Mouse (Mus musculus) embryonic facial prominence, embryonic 13.5 days (tissue): ENCODE data around the gene Smbd1. TPM values are rescaled to one million over a fixed set of nuclear protein-coding genes. Genes with fewer than 3 reads are reported as not detected.

Experiments used
- ATAC-seq: fragments of 200-750 bp; cut with Nextera tagmentation; 2 replicates; pipeline ENCODE4 v1.8.0; 2017; ENCODE audit warnings: low read depth; ENCODE audit not compliant: insufficient number of reproducible peaks, insufficient read depth, low FRiP score, low TSS enrichment
- H3K27ac ChIP-seq: fragments of 300-500 bp; sonication (generic); 2 replicates; pipeline ENCODE4 v1.5.1; 2015; ENCODE audit warnings: moderate library complexity, mild to moderate bottlenecking, inconsistent platforms
- H3K27me3 ChIP-seq: fragments of 300-500 bp; sonication (generic); 2 replicates; pipeline ENCODE4 v1.6.1; 2015; ENCODE audit warnings: mild to moderate bottlenecking, inconsistent platforms
- H3K36me3 ChIP-seq: fragments of 300-500 bp; sonication (generic); 2 replicates; pipeline ENCODE4 v1.6.1; 2015; ENCODE audit warnings: mild to moderate bottlenecking, inconsistent platforms
- H3K4me1 ChIP-seq: fragments of 300-500 bp; sonication (generic); 2 replicates; pipeline ENCODE4 v1.6.1; 2015; ENCODE audit warnings: inconsistent platforms
- H3K4me2 ChIP-seq: fragments of 300-500 bp; sonication (generic); 2 replicates; pipeline ENCODE4 v1.6.1; 2015; ENCODE audit warnings: moderate library complexity, mild to moderate bottlenecking, inconsistent platforms
- H3K4me3 ChIP-seq: fragments of 300-500 bp; sonication (generic); 2 replicates; pipeline ENCODE4 v1.5.1; 2015; ENCODE audit warnings: mild to moderate bottlenecking, inconsistent platforms
- H3K9ac ChIP-seq: fragments of 300-500 bp; sonication (generic); 2 replicates; pipeline ENCODE4 v1.6.1; 2015; ENCODE audit warnings: mild to moderate bottlenecking, inconsistent platforms
- H3K9me3 ChIP-seq: fragments of 300-500 bp; sonication (generic); 2 replicates; pipeline ENCODE4 v1.6.1; 2016; ENCODE audit warnings: inconsistent platforms
- WGBS: fragments of 180-500 bp; shearing (Covaris S2); methylation state at CpG from one replicate; pipeline ENCODE4 v1.1.7; 2015; ENCODE audit warnings: mixed read lengths; 5-methylcytosine and 5-hydroxymethylcytosine counted together
- polyA plus RNA-seq: library from polyadenylated mRNA; unstranded; fragments of >200 nt; fragmentation: Nextera tagmentation; extraction: Ambion mirVana; gene quantifications from 2 replicates; pipeline ENCODE4 v1.2.1, GENCODE M21; 2015

Smbd1 gene
- polyA plus RNA-seq, 1 experiment from 2014 or later: not detected

DNA sequence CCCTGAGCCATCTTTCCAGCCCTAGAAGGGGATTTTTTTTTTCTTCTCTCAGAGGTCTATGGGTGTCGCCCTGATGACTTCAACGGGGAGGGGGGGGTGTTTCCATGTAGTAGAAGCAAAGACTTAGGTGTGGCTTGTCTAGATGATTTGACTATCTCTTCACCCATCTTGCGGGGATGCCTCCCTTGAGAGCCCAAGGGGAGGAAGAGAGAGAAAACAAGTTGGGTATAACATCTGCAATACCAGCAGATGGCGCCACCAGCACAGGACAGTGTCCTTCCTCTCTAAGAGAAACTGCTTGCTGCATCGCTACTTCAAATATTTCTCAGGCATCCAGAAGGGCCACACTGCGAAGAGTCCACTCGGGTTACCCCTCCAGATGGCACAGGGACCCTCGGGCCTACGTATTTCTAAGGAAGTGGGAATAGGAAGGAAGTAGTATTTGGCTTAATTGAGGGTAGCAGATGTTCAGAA is 2.6 kb upstream of the Smbd1 start:
- H3K9me3 ChIP-seq: no peaks in the 10 kb centered on the region
- no peaks in the 10 kb centered on the region for H3K36me3 ChIP-seq
- no peak overlapping the region for H3K27ac ChIP-seq
- no peaks in the 10 kb centered on the region for H3K27me3 ChIP-seq
- no peak overlapping the region for H3K9ac ChIP-seq
- no peak overlapping the region for H3K4me3 ChIP-seq
- H3K4me1 ChIP-seq: peaks cover 19% of the 10 kb centered on the region
- under 1% methylated on average over 9 of the region's 9 CpGs for WGBS
- H3K4me2 ChIP-seq: peak overlapping the region; percentile 44
- ATAC-seq: no peak

DNA sequence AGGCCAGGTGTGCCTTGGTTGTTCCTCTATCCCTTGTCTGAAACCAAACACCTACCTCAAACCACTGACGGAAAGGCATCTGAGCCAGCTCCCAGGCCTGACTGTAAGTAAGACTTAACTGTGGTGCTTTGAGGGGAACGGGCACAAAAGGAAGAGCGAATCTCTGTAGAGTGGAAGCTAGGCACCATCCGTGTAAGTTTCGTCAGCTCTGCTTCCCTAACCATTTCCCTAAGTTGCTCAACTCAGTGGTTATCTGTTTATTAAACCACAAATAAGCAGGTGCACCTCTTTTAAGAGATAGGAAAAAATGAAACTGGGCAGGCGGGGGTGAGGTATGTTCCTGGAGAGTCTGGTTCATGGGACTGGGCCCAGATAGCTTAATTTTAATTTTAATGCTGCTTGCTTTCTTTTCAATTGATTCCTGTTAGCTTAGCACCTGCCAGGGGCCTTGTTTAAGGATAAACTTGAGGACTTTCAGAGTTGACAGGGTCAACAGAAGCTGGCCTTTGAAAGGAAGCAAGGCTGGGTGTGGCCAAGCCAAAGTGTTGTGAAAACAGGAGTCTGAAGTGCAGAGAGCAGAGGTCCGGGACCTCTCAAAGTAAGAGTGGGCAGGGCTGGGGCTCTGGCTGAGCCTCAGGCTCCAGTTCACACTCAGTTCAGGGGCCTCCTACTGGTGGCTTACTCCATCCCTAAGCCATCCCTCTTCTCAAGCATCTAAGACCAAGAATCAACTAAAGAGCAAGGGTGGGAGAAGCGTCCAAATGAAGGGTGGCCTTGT is 2.7 kb downstream of the Smbd1 start:
- no peaks in the 10 kb centered on the region for H3K9me3 ChIP-seq
- no peak overlapping the region for H3K4me3 ChIP-seq
- no peak overlapping the region for H3K27ac ChIP-seq
- no peak for ATAC-seq
- H3K27me3 ChIP-seq: no peaks in the 10 kb centered on the region
- no peaks in the 10 kb centered on the region for H3K36me3 ChIP-seq
- WGBS: 44% methylated on average over 8 of the region's 8 CpGs
- H3K4me1 ChIP-seq: peaks cover 11% of the 10 kb centered on the region
- H3K9ac ChIP-seq: no peak overlapping the region
- H3K4me2 ChIP-seq: no peak overlapping the region

DNA sequence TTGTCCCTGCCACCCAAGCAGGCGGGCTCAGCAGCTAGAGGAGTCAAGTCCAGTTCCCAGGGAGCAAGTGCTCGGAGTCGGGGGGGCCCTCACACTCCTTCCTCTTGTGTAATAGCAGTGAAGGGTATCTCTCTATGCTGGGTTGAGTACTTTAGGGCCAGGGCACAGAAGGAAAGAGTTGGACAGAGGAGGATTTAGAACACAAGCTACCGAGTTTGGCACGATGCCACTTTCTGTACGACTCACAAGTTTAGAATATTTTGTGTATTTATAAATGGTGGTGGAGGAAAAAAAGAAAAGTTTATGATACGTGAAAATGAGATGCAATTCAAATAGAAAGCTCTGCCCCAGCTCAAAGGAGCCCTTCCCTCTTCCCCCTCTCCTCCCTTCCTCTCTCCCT is 5.1 kb downstream of the Smbd1 start:
- no peak overlapping the region for H3K4me2 ChIP-seq
- no peaks in the 10 kb centered on the region for H3K36me3 ChIP-seq
- no peak overlapping the region for H3K4me3 ChIP-seq
- no peaks in the 10 kb centered on the region for H3K9me3 ChIP-seq
- no peak overlapping the region for H3K9ac ChIP-seq
- 72% methylated on average over 7 of the region's 7 CpGs for WGBS
- no peak for ATAC-seq
- peaks cover 11% of the 10 kb centered on the region for H3K4me1 ChIP-seq
- H3K27me3 ChIP-seq: no peaks in the 10 kb centered on the region
- H3K27ac ChIP-seq: no peak overlapping the region

DNA sequence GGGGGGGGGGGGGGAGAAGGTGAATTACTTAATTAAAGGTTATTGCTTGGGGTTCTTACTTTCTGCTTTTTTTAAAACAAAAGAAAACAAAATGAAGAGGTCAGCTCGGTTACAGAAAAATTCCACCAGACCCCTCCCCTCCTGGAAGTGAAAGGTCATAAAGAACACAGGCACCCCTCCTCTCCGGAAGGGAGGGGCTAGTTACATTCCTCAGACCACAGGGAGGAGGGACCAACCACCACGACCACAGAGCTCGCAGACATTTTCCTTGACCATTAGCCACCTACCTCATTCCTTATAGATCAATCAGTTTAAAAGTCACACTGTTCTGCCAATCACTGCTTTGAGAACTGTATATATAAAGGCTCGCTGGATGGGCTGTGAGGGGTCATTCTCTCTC is 6.4 kb downstream of the Smbd1 start:
- no peak for ATAC-seq

DNA sequence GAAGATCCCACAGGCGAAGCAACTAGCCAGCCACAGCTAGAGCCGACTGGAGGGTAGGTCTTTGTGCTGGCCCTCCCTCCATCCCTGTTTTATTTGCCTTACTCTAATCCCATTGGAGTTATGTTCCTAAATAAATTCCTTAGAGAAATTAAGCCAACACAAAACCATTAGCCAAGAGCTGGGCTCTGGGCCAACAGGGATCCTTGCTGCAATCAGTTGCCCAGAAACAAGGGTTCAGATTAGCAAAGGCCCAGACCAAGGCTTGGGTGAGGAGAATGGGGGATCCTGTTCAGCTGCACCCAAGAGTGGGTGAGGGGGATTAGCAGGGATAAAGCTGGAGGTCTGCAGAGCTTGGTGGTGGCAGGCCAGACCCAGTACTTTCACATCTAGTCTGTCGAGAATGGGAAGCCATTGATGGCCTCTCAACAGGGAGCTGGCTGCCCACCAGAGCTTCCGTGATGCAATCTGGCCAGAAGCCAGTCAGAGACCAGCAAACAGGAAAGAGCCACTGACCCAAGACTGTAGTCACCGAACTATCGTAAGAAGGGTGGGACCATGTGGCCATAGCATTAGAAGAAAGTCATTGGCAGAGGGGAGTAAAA is 6.9 kb downstream of the Smbd1 start:
- peak; percentile 56; the same call in 1 of the 2 replicates for ATAC-seq
- Histone ChIP-seq H3K36me3 (no peaks in the 10 kb centered on the region), H3K4me2 (no peak overlapping the region), H3K27ac (peak overlapping the region; percentile 18), H3K4me1 (peaks cover 15% of the 10 kb centered on the region), H3K9ac (no peak overlapping the region), H3K9me3 (no peaks in the 10 kb centered on the region), H3K27me3 (no peaks in the 10 kb centered on the region), H3K4me3 (no peak overlapping the region)
- 57% methylated on average over 6 of the region's 6 CpGs for WGBS

More for the DNA sequence above, 6.4 kb downstream of the Smbd1 start:
- no peaks in the 10 kb centered on the region for H3K36me3 ChIP-seq
- no peak overlapping the region for H3K4me3 ChIP-seq
- no peak overlapping the region for H3K4me2 ChIP-seq
- no peaks in the 10 kb centered on the region for H3K9me3 ChIP-seq
- WGBS: 46% methylated on average over 5 of the region's 5 CpGs
- no peak overlapping the region; the same call in 1 of the 2 replicates for H3K27ac ChIP-seq
- no peak overlapping the region for H3K9ac ChIP-seq
- no peaks in the 10 kb centered on the region for H3K27me3 ChIP-seq
- H3K4me1 ChIP-seq: peaks cover 11% of the 10 kb centered on the region

DNA sequence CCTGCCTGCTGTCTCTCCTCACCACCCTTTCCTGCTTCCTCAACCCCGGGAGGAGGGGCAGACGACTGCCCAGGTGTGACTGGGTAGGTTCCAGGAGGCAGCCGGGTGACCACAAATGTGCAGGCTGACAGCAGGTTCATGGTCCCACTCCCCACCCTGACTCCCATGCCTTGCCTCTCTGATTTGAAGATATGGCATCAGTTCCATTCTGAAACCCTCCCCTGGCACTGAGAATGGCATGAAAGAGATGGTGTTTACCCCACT is 12.9 kb downstream of the Smbd1 start, which contains the start of gene Muc20:
Gene Muc20, minus strand, starts transcription at position 10 of the 264 bp plus-strand sequence.
- no peak within 1 kb of the TSS for H3K27ac ChIP-seq
- no peaks in the 10 kb centered on the region for H3K27me3 ChIP-seq
- H3K4me1 ChIP-seq: peaks cover 15% of the 10 kb centered on the region
- WGBS: 79% methylated on average over 3 of the region's 3 CpGs
- H3K9ac ChIP-seq: no peak within 1 kb of the TSS
- no peaks in the 10 kb centered on the region for H3K9me3 ChIP-seq
- H3K36me3 ChIP-seq: no peaks in the 10 kb centered on the region
- no peak for ATAC-seq
- no peak within 1 kb of the TSS for H3K4me2 ChIP-seq
- H3K4me3 ChIP-seq: no peak within 1 kb of the TSS

DNA sequence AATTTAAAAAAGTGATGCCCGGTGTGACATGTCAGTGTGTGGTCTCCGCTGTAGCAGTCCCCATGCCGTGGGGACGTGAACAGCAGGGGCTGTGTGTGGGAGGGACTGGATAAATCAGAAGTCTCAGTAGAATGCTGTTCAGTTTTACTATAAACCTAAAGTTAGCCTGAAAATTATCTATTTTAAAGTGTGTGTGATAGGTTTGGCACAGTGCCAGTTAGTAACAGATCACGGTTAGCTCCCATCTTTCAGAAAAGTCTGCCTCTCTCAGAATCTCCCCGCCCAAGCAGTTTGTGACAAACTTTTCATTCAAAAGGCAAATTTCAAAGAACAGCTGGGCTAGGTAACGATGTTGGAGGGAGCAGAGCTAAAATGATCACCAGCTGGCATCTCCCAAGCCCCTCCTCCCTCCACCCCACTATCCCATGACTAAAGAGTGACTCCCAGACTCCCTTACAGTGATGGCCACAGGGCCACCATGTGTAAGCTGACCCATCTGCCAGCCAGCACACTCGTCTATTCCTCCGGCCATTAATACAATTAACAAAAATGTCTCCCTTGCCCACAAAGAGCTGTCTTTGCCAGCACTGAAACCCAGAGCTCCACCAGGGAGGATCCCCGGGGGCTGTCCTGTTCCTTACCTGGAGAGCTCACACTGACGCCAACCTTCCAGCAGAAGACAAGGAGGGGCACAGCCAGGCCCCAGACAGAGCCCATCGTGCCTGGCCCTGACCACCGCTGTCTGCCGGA is 13.4 kb downstream of the Smbd1 start:
- H3K9ac ChIP-seq: no peak overlapping the region
- peaks cover 15% of the 10 kb centered on the region for H3K4me1 ChIP-seq
- H3K36me3 ChIP-seq: no peaks in the 10 kb centered on the region
- WGBS: 61% methylated on average over 14 of the region's 14 CpGs
- no peak overlapping the region for H3K4me2 ChIP-seq
- H3K27ac ChIP-seq: no peak overlapping the region
- ATAC-seq: no peak
- H3K27me3 ChIP-seq: no peaks in the 10 kb centered on the region
- H3K9me3 ChIP-seq: no peaks in the 10 kb centered on the region
- no peak overlapping the region for H3K4me3 ChIP-seq

DNA sequence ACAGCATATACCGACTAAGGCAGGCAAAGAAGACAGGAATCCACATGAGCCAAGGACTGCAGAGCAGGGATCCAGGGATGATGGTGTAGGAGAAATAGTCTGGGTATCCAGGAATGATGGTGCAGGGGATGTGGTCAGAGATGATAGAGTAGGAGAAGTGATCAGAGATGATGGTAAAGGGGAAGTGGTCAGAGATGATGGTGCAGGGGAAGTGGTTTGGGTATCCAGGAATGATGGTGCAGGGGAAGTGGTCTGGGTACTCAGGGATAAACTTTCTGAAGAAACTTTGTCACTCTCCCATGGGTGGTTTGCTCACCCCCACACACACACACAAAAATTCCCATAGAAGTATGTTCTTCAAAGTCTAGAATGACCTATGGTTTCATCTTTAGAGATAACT is 15.1 kb downstream of the Smbd1 start:
- H3K4me2 ChIP-seq: no peak overlapping the region
- H3K9ac ChIP-seq: no peak overlapping the region
- WGBS: 82% methylated on average over 1 of the region's 1 CpGs
- no peak overlapping the region for H3K27ac ChIP-seq
- no peaks in the 10 kb centered on the region for H3K27me3 ChIP-seq
- H3K4me3 ChIP-seq: no peak overlapping the region
- no peak for ATAC-seq
- peaks cover 15% of the 10 kb centered on the region for H3K4me1 ChIP-seq
- H3K9me3 ChIP-seq: no peaks in the 10 kb centered on the region
- no peaks in the 10 kb centered on the region for H3K36me3 ChIP-seq

DNA sequence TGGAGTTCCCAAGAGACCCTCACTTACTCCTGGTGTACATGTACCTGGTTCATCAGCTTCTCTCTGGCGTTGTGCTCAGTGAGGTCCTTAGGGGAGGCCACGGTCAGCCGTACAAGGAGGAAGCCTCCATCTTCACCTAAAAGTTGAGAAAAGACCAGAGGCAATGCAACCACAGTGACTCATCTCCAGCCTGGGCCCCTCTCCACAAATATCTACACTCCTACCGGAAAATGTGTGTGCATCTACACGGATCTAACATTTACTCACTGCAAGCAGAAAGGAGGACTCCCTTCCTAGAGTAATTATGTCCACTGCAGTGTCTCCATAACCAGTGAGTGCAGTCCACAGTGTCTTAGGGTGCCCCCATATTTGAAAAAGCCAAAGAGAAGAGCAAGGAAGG is 20.2 kb downstream of the Smbd1 start:
- WGBS: 92% methylated on average over 5 of the region's 5 CpGs
- Histone ChIP-seq H3K4me3 (no peak overlapping the region), H3K9ac (no peak overlapping the region)

DNA sequence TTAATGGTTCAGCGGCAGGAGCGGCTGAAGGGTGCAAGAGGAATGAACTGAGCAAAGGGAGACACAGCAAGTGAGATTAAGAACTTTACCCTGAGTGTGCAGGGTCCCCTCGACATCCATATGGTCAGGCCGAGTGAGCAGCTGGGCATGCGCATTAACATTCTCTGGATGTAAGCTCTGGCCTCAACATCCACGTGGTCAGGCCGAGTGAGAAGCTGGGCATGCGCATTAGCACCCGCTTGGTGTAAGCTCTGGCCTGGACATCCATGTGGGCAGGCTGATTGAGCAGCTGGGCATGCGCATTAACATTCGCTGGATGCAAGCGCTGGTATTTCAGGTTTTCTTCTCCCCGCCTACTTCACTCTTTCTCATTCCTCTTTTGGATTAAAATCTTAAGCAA is 25.4 kb downstream of the Smbd1 start:
- Histone ChIP-seq H3K4me2 (no peak overlapping the region), H3K36me3 (no peaks in the 10 kb centered on the region), H3K4me3 (no peak overlapping the region), H3K9ac (no peak overlapping the region), H3K27me3 (no peaks in the 10 kb centered on the region), H3K9me3 (no peaks in the 10 kb centered on the region), H3K4me1 (no peaks in the 10 kb centered on the region), H3K27ac (no peak overlapping the region)
- ATAC-seq: no peak
- WGBS: 84% methylated on average over 13 of the region's 13 CpGs

More for the DNA sequence above, 20.2 kb downstream of the Smbd1 start:
- ATAC-seq: no peak
- Histone ChIP-seq H3K4me2 (no peak overlapping the region), H3K9me3 (no peaks in the 10 kb centered on the region), H3K27ac (no peak overlapping the region), H3K27me3 (no peaks in the 10 kb centered on the region), H3K36me3 (no peaks in the 10 kb centered on the region), H3K4me1 (no peaks in the 10 kb centered on the region)

DNA sequence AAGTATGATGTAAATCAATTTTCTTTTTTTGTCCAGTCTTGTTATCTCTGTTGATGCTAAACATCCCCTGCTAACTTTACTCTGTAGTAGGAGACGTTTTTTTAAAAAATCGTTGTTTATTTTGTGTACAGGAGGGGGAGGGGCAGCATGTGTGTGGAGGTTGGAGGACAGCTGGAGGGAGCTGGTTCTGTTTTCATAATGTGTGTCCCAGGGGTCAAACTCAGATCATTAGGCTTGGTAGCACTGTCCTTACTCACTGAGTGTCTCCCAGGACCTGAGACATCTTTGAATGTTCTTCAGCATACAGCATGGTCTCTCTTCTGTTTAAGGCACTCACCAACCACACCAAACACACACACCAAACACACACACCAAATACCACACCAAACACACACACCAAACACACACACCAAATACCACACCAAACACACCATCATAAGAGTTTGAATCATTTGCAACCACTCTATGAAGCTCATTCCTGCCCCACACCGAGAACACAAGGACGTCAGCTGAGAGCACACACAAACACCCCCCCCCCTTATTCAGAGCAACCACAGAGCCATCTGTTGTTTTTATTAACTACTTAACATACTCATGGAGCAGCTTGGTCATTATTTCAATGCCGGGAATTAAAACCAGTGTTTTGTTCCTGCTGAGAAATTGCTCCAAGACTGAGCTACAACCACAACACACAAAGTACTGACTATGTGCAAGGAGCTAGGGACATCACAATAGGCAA is 26.8 kb downstream of the Smbd1 start:
- ATAC-seq: no peak
- no peak overlapping the region for H3K27ac ChIP-seq
- H3K4me1 ChIP-seq: no peaks in the 10 kb centered on the region
- H3K4me3 ChIP-seq: no peak overlapping the region
- H3K9me3 ChIP-seq: no peaks in the 10 kb centered on the region
- 51% methylated on average over 5 of the region's 5 CpGs for WGBS
- no peak overlapping the region for H3K9ac ChIP-seq
- no peaks in the 10 kb centered on the region for H3K27me3 ChIP-seq
- H3K4me2 ChIP-seq: no peak overlapping the region
- H3K36me3 ChIP-seq: no peaks in the 10 kb centered on the region
